Mouse (Mus musculus) midbrain, postnatal 0 days (tissue): Measurements from ENCODE around the gene Tescl. TPM values are rescaled to one million over a fixed set of nuclear protein-coding genes. Genes with fewer than 3 reads are reported as not detected.
A peak's percentile ranks its signal among the peaks of the same experiment; 100 is the strongest.

Experiments
- ATAC-seq: fragments of 200-750 bp; cut with Nextera tagmentation; 2 replicates; pipeline ENCODE4 v1.8.0; 2017; ENCODE audit warnings: moderate number of reproducible peaks, mild to moderate bottlenecking, moderate TSS enrichment, moderate library complexity; ENCODE audit not compliant: low FRiP score
- DNase-seq: peaks from one replicate; pipeline ENCODE4 v3.0.0-alpha.2; 2015; ENCODE audit warnings: low spot score
- H3K27ac ChIP-seq: fragments of 300-500 bp; sonication (generic); 2 replicates; pipeline ENCODE4 v1.5.1; 2014; ENCODE audit warnings: low read depth, mild to moderate bottlenecking, low read length, mixed read lengths
- H3K27me3 ChIP-seq: fragments of 300-500 bp; sonication (generic); 2 replicates; pipeline ENCODE4 v1.6.1; 2014; ENCODE audit warnings: low read length, control low read depth, mixed read lengths; ENCODE audit not compliant: insufficient read depth
- H3K36me3 ChIP-seq: fragments of 300-500 bp; sonication (generic); 2 replicates; pipeline ENCODE4 v1.6.1; 2014; ENCODE audit warnings: low read length, control low read depth, mixed read lengths; ENCODE audit not compliant: insufficient read depth
- H3K4me1 ChIP-seq: fragments of 300-500 bp; sonication (generic); 2 replicates; pipeline ENCODE4 v1.6.1; 2014; ENCODE audit warnings: mild to moderate bottlenecking, control low read depth, antibody characterized with exemption, low read length, mixed read lengths; ENCODE audit not compliant: insufficient read depth
- H3K4me2 ChIP-seq: fragments of 300-500 bp; sonication (generic); 2 replicates; pipeline ENCODE4 v1.6.1; 2014; ENCODE audit warnings: low read depth, mild to moderate bottlenecking, low read length, mixed read lengths; ENCODE audit not compliant: poor library complexity, severe bottlenecking
- H3K4me3 ChIP-seq: fragments of 300-500 bp; sonication (generic); 2 replicates; pipeline ENCODE4 v1.5.1; 2014; ENCODE audit warnings: low read depth, mild to moderate bottlenecking, low read length, moderate library complexity
- H3K9ac ChIP-seq: fragments of 300-500 bp; sonication (generic); replicated peaks from 2 replicates; pipeline ENCODE4 v1.6.1; 2014; ENCODE audit warnings: mild to moderate bottlenecking, low read length, moderate library complexity, mixed read lengths; ENCODE audit not compliant: poor library complexity, severe bottlenecking
- H3K9me3 ChIP-seq: fragments of 300-500 bp; sonication (generic); 2 replicates; pipeline ENCODE4 v1.6.1; 2016; ENCODE audit warnings: low read length, control low read depth
- CTCF ChIP-seq: IDR thresholded peaks from 2 replicates; pipeline ENCODE4 v1.5.1; 2016; ENCODE audit warnings: antibody characterized with exemption, mild to moderate bottlenecking
- WGBS: fragments of 180-500 bp; shearing (Covaris S2); extraction: QIAGEN DNeasy Blood & Tissue Kit; methylation state at CpG from one replicate; pipeline ENCODE4 v1.1.7; 2014; 5-methylcytosine and 5-hydroxymethylcytosine counted together
- microRNA-seq: library from miRNA; unstranded; fragments of <30 nt; microRNA quantifications from one replicate; pipeline ENCODE4, GENCODE M21; 2016; ENCODE audit warnings: borderline number of aligned reads
- polyA plus RNA-seq: library from polyadenylated mRNA; unstranded; fragments of >200 nt; fragmentation: Nextera tagmentation; extraction: Ambion mirVana; gene quantifications from 2 replicates; pipeline ENCODE4 v1.2.1, GENCODE M21; 2015
- total RNA-seq: library from RNA; depleted of rRNA; stranded (reverse); fragments of >200 nt; gene quantifications from 2 replicates; pipeline ENCODE4 v1.2.3, GENCODE M21; 2014; rRNA removed

Tescl gene
- total and polyA plus RNA-seq, 2 experiments from 2014 or later, result 0.19 TPM; not detected in 1

DNA sequence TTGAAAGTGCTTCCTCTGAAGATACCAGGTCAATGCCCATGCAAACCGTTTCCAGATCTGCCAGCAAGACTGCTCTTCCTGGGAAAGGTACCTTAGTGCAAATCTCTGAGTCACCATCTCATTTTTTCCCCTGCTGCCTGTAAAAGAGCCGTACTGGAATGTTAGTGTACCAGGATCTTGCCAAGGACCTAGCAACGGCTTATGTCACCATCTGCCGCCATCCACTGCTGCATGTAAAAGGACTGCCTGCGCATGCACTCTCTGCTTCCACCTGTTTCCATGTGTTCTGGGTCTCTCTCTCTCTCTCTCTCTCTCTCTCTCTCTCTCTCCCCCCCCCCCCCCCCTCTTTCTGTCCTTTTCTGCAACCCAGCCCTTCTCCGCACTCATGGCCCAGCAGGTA lies 45.2 kb downstream of the Tescl start:
- no peak overlapping the region for H3K4me2 ChIP-seq
- H3K36me3 ChIP-seq, result peaks cover 35% of the 10 kb centered on the region
- no peak overlapping the region for H3K27ac ChIP-seq
- H3K9ac ChIP-seq, result no peak overlapping the region
- 0 out of 2 replicates have a peak, but pooled peaks cover 4% of the 10 kb centered on the region for H3K9me3 ChIP-seq
- DNase-seq (no peak), ATAC-seq (no peak)
- H3K27me3 ChIP-seq, result no peaks in the 10 kb centered on the region
- WGBS, result 97% methylated on average over 6 of the region's 6 CpGs
- TF ChIP-seq CTCF, result no peak
- H3K4me3 ChIP-seq, result no peak overlapping the region
- H3K4me1 ChIP-seq, result no peaks in the 10 kb centered on the region

DNA sequence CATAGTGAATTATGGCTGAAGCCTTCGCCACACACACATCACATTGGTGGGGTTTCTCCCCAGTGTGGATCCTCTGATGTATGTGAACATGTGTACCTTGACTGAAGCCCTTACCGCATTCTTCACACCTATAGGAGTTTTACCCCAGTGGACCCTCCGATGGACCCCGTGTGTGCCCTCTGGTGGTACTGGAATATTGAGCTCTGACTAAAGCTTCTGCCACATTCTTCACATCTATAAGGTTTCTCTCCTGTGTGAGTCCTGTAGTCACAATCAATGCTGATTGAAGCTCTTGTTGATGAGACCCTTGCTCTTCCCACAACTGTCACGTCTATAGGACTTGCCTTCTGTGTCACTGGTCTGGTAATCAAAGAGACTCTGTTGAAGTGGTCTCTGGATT lies 46.1 kb downstream of the Tescl start:
- Histone ChIP-seq H3K27ac (no peak overlapping the region), H3K4me2 (no peak overlapping the region), H3K4me3 (no peak overlapping the region), H3K36me3 (peaks cover 30% of the 10 kb centered on the region), H3K27me3 (no peaks in the 10 kb centered on the region), H3K4me1 (no peaks in the 10 kb centered on the region), H3K9ac (no peak overlapping the region), H3K9me3 (0 out of 2 replicates have a peak, but pooled peaks cover 4% of the 10 kb centered on the region)
- DNase-seq, result no peak
- WGBS, result 86% methylated on average over 5 of the region's 5 CpGs
- TF ChIP-seq CTCF, result no peak
- no peak for ATAC-seq

DNA sequence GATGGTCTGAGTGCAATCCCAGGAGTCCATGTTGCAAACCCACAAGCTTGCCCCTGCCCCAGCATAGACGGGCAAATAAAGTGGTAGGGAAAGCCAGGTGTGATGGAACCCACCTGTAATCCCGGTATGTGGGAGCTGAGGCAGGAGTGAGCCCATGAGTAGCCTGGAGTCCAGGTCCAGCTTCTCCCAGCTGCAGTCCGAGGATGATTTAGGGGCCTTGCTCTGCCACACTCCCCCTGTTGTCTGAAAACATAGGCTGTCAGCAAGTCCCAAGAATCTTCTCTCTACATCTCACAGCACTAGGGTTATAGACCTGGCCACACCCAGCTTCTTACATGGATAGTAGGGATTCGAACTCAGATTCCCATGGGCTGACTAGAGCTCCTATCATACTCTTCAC lies 46.8 kb downstream of the Tescl start:
- peaks cover 22% of the 10 kb centered on the region for H3K36me3 ChIP-seq

GRCm38 (mm10) chr7:24286090-24286489 lies 47.6 kb downstream of the Tescl start:
- Histone ChIP-seq H3K27me3 (no peaks in the 10 kb centered on the region), H3K36me3 (peaks cover 14% of the 10 kb centered on the region), H3K4me3 (no peak overlapping the region), H3K4me2 (no peak overlapping the region), H3K4me1 (no peaks in the 10 kb centered on the region), H3K9me3 (no peaks in the 10 kb centered on the region), H3K27ac (no peak overlapping the region), H3K9ac (no peak overlapping the region)
- no peak for DNase-seq
- ATAC-seq, result no peak
- 0 out of 2 replicates have a peak, but pooled peaks have one; percentile 21 for TF ChIP-seq CTCF
- 49% methylated on average over 4 of the region's 4 CpGs for WGBS

More for the DNA sequence above, 46.8 kb downstream of the Tescl start:
- Histone ChIP-seq H3K9me3 (0 out of 2 replicates have a peak, but pooled peaks cover 4% of the 10 kb centered on the region), H3K27me3 (no peaks in the 10 kb centered on the region), H3K4me3 (no peak overlapping the region), H3K27ac (no peak overlapping the region), H3K9ac (no peak overlapping the region), H3K4me2 (no peak overlapping the region), H3K4me1 (no peaks in the 10 kb centered on the region)
- WGBS, result 82% methylated on average over 4 of the region's 4 CpGs
- ATAC-seq (no peak), DNase-seq (no peak)
- no peak for TF ChIP-seq CTCF

Small RNA genes lying within 50 kb of the gene (microRNA-seq; reads per million reads assigned to microRNA genes)
- not detected for gene Gm27592

Other genes starting within 250 kb of the Tescl start
- gene Zfp112, start 221.6 kb downstream of the Tescl start, total RNA-seq, result 6.9 and 10.0 TPM in 2 replicates
- gene Zfp112, start 221.6 kb downstream of the Tescl start, polyA plus RNA-seq, result 4.2 and 4.3 TPM in 2 replicates
- 28.0 and 29.9 TPM in 2 replicates for gene Zfp235, start 199.8 kb downstream of the Tescl start, total RNA-seq
- 20.4 and 22.8 TPM in 2 replicates for gene Zfp235, start 199.8 kb downstream of the Tescl start, polyA plus RNA-seq
- gene Zfp114, start 158.9 kb downstream of the Tescl start, total RNA-seq, result 4.1 and 5.3 TPM in 2 replicates
- gene Zfp114, start 158.9 kb downstream of the Tescl start, polyA plus RNA-seq, result 2.1 and 2.4 TPM in 2 replicates
- 6.2 and 6.7 TPM in 2 replicates for gene Zfp111, start 122.5 kb downstream of the Tescl start, total RNA-seq
- gene Zfp111, start 122.5 kb downstream of the Tescl start, polyA plus RNA-seq, result 2.5 and 2.6 TPM in 2 replicates
- gene Zfp109, start 96.4 kb downstream of the Tescl start, total RNA-seq, result 5.4 and 5.5 TPM in 2 replicates
- gene Zfp109, start 96.4 kb downstream of the Tescl start, polyA plus RNA-seq, result 2.5 TPM in 2 replicates
- 5.5 and 7.4 TPM in 2 replicates for gene Zfp108, start 79.1 kb downstream of the Tescl start, total RNA-seq
- 3.4 and 3.7 TPM in 2 replicates for gene Zfp108, start 79.1 kb downstream of the Tescl start, polyA plus RNA-seq
- 7.4 and 11.1 TPM in 2 replicates for gene Zfp93, start 63.5 kb downstream of the Tescl start, total RNA-seq
- 2.2 and 2.7 TPM in 2 replicates for gene Zfp93, start 63.5 kb downstream of the Tescl start, polyA plus RNA-seq
- 18.3 and 30.9 TPM in 2 replicates for gene Zfp61, start 32.7 kb downstream of the Tescl start, total RNA-seq
- gene Zfp61, start 32.7 kb downstream of the Tescl start, polyA plus RNA-seq, result 30.3 and 32.4 TPM in 2 replicates
- gene Zfp94, start 17.3 kb downstream of the Tescl start, total RNA-seq, result 13.3 and 25.0 TPM in 2 replicates
- gene Zfp94, start 17.3 kb downstream of the Tescl start, polyA plus RNA-seq, result 17.4 and 22.9 TPM in 2 replicates
- 0.44 TPM in 1 of 2 replicates, not detected in the other for gene Lypd5, start 15.3 kb upstream of the Tescl start, total RNA-seq
- not detected in 2 replicates for gene Lypd5, start 15.3 kb upstream of the Tescl start, polyA plus RNA-seq
- 0.27 and 2.5 TPM in 2 replicates for gene Kcnn4, start 36.3 kb upstream of the Tescl start, total RNA-seq
- gene Kcnn4, start 36.3 kb upstream of the Tescl start, polyA plus RNA-seq, result 0.81 and 1.1 TPM in 2 replicates
- gene Smg9, start 65.7 kb upstream of the Tescl start, total RNA-seq, result 34.2 and 50.0 TPM in 2 replicates
- gene Smg9, start 65.7 kb upstream of the Tescl start, polyA plus RNA-seq, result 28.7 and 30.1 TPM in 2 replicates
- gene Irgc1, start 118.4 kb upstream of the Tescl start, total RNA-seq, result not detected in 2 replicates
- gene Irgc1, start 118.4 kb upstream of the Tescl start, polyA plus RNA-seq, result not detected in 2 replicates
- gene Plaur, start 128.5 kb upstream of the Tescl start, total RNA-seq, result 1.4 and 3.7 TPM in 2 replicates
- gene Plaur, start 128.5 kb upstream of the Tescl start, polyA plus RNA-seq, result 0.93 and 1.1 TPM in 2 replicates
- gene Cadm4, start 148.1 kb upstream of the Tescl start, total RNA-seq, result 342 and 354 TPM in 2 replicates
- 82.0 and 88.1 TPM in 2 replicates for gene Cadm4, start 148.1 kb upstream of the Tescl start, polyA plus RNA-seq
- gene Zfp428, start 173.1 kb upstream of the Tescl start, total RNA-seq, result 209 and 214 TPM in 2 replicates
- 297 and 314 TPM in 2 replicates for gene Zfp428, start 173.1 kb upstream of the Tescl start, polyA plus RNA-seq
- not detected in 2 replicates for gene AC161166.1, start 178.5 kb upstream of the Tescl start, total RNA-seq
- gene AC161166.1, start 178.5 kb upstream of the Tescl start, polyA plus RNA-seq, result 0.47 and 0.78 TPM in 2 replicates
- gene Irgq, start 196.8 kb upstream of the Tescl start, total RNA-seq, result 115 and 119 TPM in 2 replicates
- 21.8 and 23.9 TPM in 2 replicates for gene Irgq, start 196.8 kb upstream of the Tescl start, polyA plus RNA-seq
- not detected in 2 replicates for gene Pinlyp, start 212.2 kb upstream of the Tescl start, total RNA-seq
- not detected in 2 replicates for gene Pinlyp, start 212.2 kb upstream of the Tescl start, polyA plus RNA-seq
- gene Xrcc1, start 212.4 kb upstream of the Tescl start, total RNA-seq, result 44.6 and 51.8 TPM in 2 replicates
- 41.9 and 43.3 TPM in 2 replicates for gene Xrcc1, start 212.4 kb upstream of the Tescl start, polyA plus RNA-seq